Mouse (Mus musculus): ENCODE measurements around the gene Fasn. TPM values are rescaled to one million over a fixed set of nuclear protein-coding genes. Genes with fewer than 3 reads are reported as not detected.
"Not testable (repeated sequence)": the region's sequence is repeated elsewhere in the genome, so short reads cannot be mapped to it uniquely, and the experiment has no call there.

Gene Fasn
- polyA plus RNA-seq, 1 experiment from 2014 or later: 107 TPM

DNA sequence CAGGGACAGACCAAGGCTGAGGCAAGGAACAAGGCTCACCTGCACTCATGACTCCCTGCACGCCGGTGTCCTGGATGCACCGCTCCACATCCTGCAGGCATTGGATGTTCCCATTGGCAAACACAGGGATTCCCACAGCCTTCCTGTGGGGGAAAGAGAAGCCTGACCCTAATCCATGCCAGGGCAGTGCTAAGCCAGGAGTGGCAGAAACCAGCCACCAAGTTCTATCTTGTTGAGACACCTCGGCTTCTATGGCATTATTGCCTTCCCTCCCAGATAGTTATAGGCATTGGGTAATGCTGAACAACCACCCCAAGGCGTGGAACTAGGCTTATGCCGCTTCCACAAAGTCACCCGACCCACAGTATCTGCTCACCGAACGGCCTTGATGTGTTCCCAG lies 31.7 kb downstream of the Fasn start:
- Histone ChIP-seq H3K36me3 (ENCODE audit: control insufficient read depth, insufficient read depth, low read length) (peaks cover 45% of the 10 kb centered on the region), H3K9ac (replicated peaks; ENCODE audit: low read depth, low read length) (no peak overlapping the region)

DNA sequence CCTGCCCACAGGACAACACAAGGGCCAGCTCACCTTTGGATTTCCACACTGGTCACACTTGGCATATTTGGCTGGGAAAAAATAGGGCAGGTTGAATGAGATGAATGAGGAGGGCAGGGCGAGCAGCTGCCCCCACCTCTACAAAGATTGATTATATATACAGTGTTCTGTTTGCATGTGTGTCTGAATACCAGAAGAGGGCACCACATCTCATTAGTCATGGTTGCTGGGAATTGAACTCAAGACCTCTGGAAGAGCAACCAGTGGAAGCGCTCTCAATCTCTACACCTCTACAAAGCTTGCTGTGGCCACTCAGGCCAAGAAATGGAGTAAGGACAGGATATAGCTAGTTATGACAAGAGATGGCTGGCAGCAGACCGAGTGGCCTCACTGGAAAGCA lies 34.5 kb downstream of the Fasn start:
- Histone ChIP-seq H3K4me1 (ENCODE audit: control insufficient read depth, insufficient read depth, low read length) (peaks cover 9% of the 10 kb centered on the region; the same call in 1 of the 2 replicates), H3K27ac (ENCODE audit: low read depth, low read length) (no peak overlapping the region), H3K36me3 (ENCODE audit: control insufficient read depth, insufficient read depth, low read length) (peaks cover 52% of the 10 kb centered on the region), H3K9me3 (ENCODE audit: control insufficient read depth, low read length) (no peaks in the 10 kb centered on the region), H3K9ac (replicated peaks; ENCODE audit: low read depth, low read length) (no peak overlapping the region), H3K27me3 (ENCODE audit: control insufficient read depth, insufficient read depth, low read length) (no peaks in the 10 kb centered on the region), H3K4me3 (ENCODE audit: low read depth, low read length) (no peak overlapping the region), H3K4me2 (ENCODE audit: low read depth, low read length) (no peak overlapping the region)
- ATAC-seq (ENCODE audit: low read depth): no peak
- 95% methylated on average over 3 of the region's 3 CpGs for WGBS

More for the DNA sequence above, 31.7 kb downstream of the Fasn start:
- Histone ChIP-seq H3K9me3 (ENCODE audit: control insufficient read depth, low read length) (no peaks in the 10 kb centered on the region), H3K4me3 (ENCODE audit: low read depth, low read length) (no peak overlapping the region), H3K4me1 (ENCODE audit: control insufficient read depth, insufficient read depth, low read length) (peaks cover 7% of the 10 kb centered on the region), H3K27ac (ENCODE audit: low read depth, low read length) (no peak overlapping the region), H3K4me2 (ENCODE audit: low read depth, low read length) (no peak overlapping the region), H3K27me3 (ENCODE audit: control insufficient read depth, insufficient read depth, low read length) (no peaks in the 10 kb centered on the region)
- WGBS: 96% methylated on average over 9 of the region's 9 CpGs
- no peak for ATAC-seq (ENCODE audit: low read depth)

DNA sequence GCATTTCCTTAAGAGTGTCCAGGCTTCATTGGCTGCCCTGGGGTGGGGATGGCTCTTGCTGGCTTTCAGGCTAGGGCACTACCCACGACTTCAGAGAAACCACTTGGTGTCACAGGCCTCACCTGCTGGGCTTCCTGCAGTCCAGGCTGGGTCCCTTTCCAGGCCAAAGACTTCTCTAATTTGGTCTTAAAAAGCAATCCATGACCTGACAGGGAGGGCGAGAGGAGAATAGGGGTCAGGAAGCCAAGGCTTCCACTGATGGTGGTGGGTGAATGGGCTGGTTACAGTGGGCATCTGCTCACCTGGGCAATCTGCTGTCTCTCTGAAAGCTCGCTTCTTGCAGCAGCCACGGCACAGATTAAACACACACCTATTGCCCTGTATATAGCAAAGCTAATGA lies 35.0 kb downstream of the Fasn start:
- Histone ChIP-seq H3K4me2 (ENCODE audit: low read depth, low read length) (no peak overlapping the region), H3K36me3 (ENCODE audit: control insufficient read depth, insufficient read depth, low read length) (peaks cover 52% of the 10 kb centered on the region), H3K27ac (ENCODE audit: low read depth, low read length) (no peak overlapping the region), H3K4me1 (ENCODE audit: control insufficient read depth, insufficient read depth, low read length) (peaks cover 10% of the 10 kb centered on the region; the same call in 1 of the 2 replicates), H3K9me3 (ENCODE audit: control insufficient read depth, low read length) (no peaks in the 10 kb centered on the region), H3K27me3 (ENCODE audit: control insufficient read depth, insufficient read depth, low read length) (no peaks in the 10 kb centered on the region), H3K4me3 (ENCODE audit: low read depth, low read length) (no peak overlapping the region), H3K9ac (replicated peaks; ENCODE audit: low read depth, low read length) (no peak overlapping the region)
- no peak for ATAC-seq (ENCODE audit: low read depth)
- WGBS: 89% methylated on average over 4 of the region's 4 CpGs

DNA sequence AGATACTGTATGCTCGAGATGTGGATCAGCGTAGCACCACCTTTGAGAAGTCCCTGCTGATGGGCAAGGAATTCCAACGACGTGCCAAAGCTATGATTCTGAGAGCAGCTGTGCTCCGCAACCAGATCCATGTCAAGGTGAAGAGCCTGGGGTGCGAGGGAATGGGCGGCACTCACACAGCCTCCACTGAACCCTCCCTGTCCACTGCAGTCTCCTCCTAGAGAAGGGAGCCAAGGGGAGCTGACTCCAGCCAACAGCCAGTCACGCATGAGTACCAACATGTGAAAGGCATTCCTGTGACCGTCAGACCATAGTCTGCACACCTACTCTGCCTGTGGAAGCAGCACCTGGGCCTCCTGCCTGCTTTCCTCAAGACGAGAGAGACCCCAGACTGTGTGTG lies 35.9 kb downstream of the Fasn start:
- not testable (repeated sequence) for H3K9me3 ChIP-seq (ENCODE audit: control insufficient read depth, low read length); H3K4me2 ChIP-seq (ENCODE audit: low read depth, low read length); H3K4me3 ChIP-seq (ENCODE audit: low read depth, low read length); H3K27ac ChIP-seq (ENCODE audit: low read depth, low read length); H3K27me3 ChIP-seq (ENCODE audit: control insufficient read depth, insufficient read depth, low read length); ATAC-seq (ENCODE audit: low read depth); H3K9ac ChIP-seq (replicated peaks; ENCODE audit: low read depth, low read length)
- H3K36me3 ChIP-seq (ENCODE audit: control insufficient read depth, insufficient read depth, low read length): peaks cover 52% of the 10 kb centered on the region
- H3K4me1 ChIP-seq (ENCODE audit: control insufficient read depth, insufficient read depth, low read length): peaks cover 10% of the 10 kb centered on the region; the same call in 1 of the 2 replicates
- WGBS: 95% methylated on average over 9 of the region's 10 CpGs

DNA sequence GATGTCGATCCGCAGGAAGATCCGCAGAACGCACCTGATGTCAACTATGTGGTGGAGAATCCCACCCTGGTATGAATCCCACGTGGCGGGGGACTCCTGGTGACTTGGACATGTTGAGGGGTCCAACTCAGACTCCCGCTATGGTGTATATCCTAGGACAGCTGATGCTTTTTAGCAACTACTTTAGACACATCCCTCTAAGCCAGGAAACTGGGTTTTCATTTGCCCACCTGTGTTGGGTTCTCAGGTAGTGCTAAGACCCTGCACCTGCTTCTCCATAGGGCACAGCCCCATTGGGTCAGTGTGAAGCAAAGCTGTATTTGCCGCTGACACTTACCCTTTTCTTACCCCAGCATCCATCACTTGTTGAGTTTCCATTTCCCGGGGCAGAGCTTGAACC lies 39.2 kb downstream of the Fasn start:
- WGBS: 38% methylated on average over 9 of the region's 9 CpGs
- no peaks in the 10 kb centered on the region for H3K27me3 ChIP-seq (ENCODE audit: control insufficient read depth, insufficient read depth, low read length)
- peaks cover 27% of the 10 kb centered on the region for H3K36me3 ChIP-seq (ENCODE audit: control insufficient read depth, insufficient read depth, low read length)
- ATAC-seq (ENCODE audit: low read depth): no peak
- peaks cover 19% of the 10 kb centered on the region for H3K4me1 ChIP-seq (ENCODE audit: control insufficient read depth, insufficient read depth, low read length)
- H3K4me2 ChIP-seq (ENCODE audit: low read depth, low read length): peak overlapping the region; percentile 95
- no peak overlapping the region for H3K27ac ChIP-seq (ENCODE audit: low read depth, low read length)
- H3K9ac ChIP-seq (replicated peaks; ENCODE audit: low read depth, low read length): peak overlapping the region; percentile 88
- H3K9me3 ChIP-seq (ENCODE audit: control insufficient read depth, low read length): no peaks in the 10 kb centered on the region
- H3K4me3 ChIP-seq (ENCODE audit: low read depth, low read length): peak overlapping the region; percentile 96

DNA sequence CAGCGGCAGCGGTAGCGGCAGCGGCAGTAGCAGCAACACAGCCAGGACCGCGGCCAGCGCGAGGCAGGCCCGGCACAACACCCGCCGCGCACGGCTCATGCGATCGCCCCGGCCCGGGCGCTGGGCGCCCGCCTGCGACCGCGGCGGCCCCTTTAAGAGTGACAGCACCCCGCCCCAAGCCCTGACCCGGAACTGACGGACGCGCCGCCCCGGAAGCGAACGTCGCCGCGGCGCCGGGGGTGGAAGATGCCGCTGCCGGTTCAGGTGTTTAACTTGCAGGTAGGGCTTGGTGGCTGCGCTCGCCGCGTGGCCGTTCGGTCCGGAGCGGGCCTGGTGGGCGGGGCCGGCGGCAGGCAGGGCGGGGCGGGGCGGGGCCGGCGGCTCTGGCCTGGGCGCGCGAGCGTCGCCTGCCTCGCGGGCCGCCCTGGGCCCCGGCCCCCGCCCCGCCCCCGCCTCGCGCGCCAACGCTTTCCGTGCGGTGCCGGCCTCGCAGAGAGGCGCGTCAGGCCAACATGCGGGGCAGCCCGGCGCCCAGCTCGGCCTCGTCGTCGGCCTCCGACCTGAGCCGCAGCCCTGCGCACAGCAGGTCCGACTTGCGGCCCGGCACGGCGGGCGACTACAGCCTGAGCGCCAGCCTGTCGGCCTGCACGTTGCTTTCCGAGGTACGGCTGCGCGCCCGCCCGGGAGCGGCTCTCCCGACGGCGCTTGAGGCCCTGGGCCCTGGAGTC lies 40.1 kb downstream of the Fasn start, which contains the start of the genes Rfng and Gps1:
Rfng (minus strand) TSS at position 144 of the 728 bp plus-strand sequence.
Gps1 (plus strand) TSS at position 209 of the 728 bp plus-strand sequence.
- Histone ChIP-seq H3K4me3 (ENCODE audit: low read depth, low read length) (peak within 1 kb of the TSS; percentile 96), H3K9ac (replicated peaks; ENCODE audit: low read depth, low read length) (peak within 1 kb of the TSS; percentile 88), H3K36me3 (ENCODE audit: control insufficient read depth, insufficient read depth, low read length) (peaks cover 20% of the 10 kb centered on the region; the same call in 1 of the 2 replicates), H3K4me2 (ENCODE audit: low read depth, low read length) (peak within 1 kb of the TSS; percentile 95), H3K27ac (ENCODE audit: low read depth, low read length) (peak within 1 kb of the TSS; percentile 84), H3K4me1 (ENCODE audit: control insufficient read depth, insufficient read depth, low read length) (peaks cover 19% of the 10 kb centered on the region), H3K9me3 (ENCODE audit: control insufficient read depth, low read length) (no peaks in the 10 kb centered on the region), H3K27me3 (ENCODE audit: control insufficient read depth, insufficient read depth, low read length) (no peaks in the 10 kb centered on the region)
- ATAC-seq (ENCODE audit: low read depth): peak; percentile 88
- WGBS: under 1% methylated on average over 81 of the region's 107 CpGs

DNA sequence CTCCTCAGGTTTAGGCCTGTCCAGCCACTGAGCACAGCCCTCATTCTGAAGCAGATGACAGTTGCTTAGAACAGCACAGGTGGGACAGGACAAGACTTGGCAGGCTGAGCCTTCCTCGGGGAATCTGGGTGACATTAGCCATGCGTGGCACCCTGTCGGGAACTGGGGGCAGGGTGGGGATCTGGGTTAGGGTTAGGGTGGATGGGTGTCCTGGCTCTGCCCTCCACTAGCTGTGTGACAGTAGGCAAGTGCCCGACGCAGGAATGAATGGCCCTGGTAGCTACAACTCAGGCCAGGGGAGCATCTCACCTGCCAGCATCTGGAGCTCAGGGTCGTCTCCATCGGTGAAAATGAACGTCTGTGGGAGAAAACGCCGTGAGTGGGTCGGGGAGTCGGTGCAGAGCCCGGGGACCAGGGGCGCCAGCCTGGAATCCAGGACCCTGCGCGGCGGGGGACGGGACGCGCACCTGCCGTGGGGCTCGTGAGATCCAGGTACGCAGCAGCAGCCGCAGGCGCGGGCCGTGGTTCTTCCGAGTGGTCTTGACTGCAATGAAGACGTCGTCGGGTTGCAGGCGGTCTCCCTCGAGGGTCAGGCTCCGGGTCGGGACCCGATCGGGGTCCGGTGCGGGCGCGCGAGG lies 40.8 kb downstream of the Fasn start:
- no peaks in the 10 kb centered on the region for H3K9me3 ChIP-seq (ENCODE audit: control insufficient read depth, low read length)
- H3K4me2 ChIP-seq (ENCODE audit: low read depth, low read length): peak overlapping the region; percentile 93
- peak overlapping the region; percentile 96 for H3K4me3 ChIP-seq (ENCODE audit: low read depth, low read length)
- no peaks in the 10 kb centered on the region for H3K27me3 ChIP-seq (ENCODE audit: control insufficient read depth, insufficient read depth, low read length)
- peak overlapping the region; percentile 84 for H3K27ac ChIP-seq (ENCODE audit: low read depth, low read length)
- H3K36me3 ChIP-seq (ENCODE audit: control insufficient read depth, insufficient read depth, low read length): peaks cover 17% of the 10 kb centered on the region; the same call in 1 of the 2 replicates
- WGBS: 2% methylated on average over 37 of the region's 42 CpGs
- H3K4me1 ChIP-seq (ENCODE audit: control insufficient read depth, insufficient read depth, low read length): peaks cover 19% of the 10 kb centered on the region
- H3K9ac ChIP-seq (replicated peaks; ENCODE audit: low read depth, low read length): peak overlapping the region; percentile 88
- peak; percentile 49; the same call in 1 of the 2 replicates for ATAC-seq (ENCODE audit: low read depth)

DNA sequence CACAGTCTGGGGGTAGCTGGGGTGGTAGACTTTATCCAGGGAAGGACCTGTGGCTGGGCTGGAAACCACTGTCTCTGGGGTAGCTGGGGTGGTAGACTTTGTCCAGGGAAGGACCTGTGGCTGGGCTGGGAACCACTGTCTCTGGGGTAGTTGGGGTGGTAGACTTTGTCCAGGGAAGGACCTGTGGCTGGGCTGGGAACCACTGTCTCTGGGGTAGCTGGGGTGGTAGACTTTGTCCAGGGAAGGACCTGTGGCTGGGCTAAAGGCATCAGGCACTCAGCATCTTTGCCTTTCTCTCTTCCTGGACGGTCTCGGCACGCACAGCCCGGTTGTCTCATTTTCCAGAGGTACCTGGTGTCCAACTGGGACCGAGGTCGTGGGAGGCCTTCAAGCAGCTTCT lies 43.0 kb downstream of the Fasn start:
- not testable (repeated sequence) for H3K4me2 ChIP-seq (ENCODE audit: low read depth, low read length); H3K9me3 ChIP-seq (ENCODE audit: control insufficient read depth, low read length); H3K27me3 ChIP-seq (ENCODE audit: control insufficient read depth, insufficient read depth, low read length); H3K4me3 ChIP-seq (ENCODE audit: low read depth, low read length); H3K9ac ChIP-seq (replicated peaks; ENCODE audit: low read depth, low read length); ATAC-seq (ENCODE audit: low read depth); H3K36me3 ChIP-seq (ENCODE audit: control insufficient read depth, insufficient read depth, low read length); H3K27ac ChIP-seq (ENCODE audit: low read depth, low read length)
- WGBS: 97% methylated on average over 6 of the region's 6 CpGs
- H3K4me1 ChIP-seq (ENCODE audit: control insufficient read depth, insufficient read depth, low read length): peaks cover 19% of the 10 kb centered on the region

DNA sequence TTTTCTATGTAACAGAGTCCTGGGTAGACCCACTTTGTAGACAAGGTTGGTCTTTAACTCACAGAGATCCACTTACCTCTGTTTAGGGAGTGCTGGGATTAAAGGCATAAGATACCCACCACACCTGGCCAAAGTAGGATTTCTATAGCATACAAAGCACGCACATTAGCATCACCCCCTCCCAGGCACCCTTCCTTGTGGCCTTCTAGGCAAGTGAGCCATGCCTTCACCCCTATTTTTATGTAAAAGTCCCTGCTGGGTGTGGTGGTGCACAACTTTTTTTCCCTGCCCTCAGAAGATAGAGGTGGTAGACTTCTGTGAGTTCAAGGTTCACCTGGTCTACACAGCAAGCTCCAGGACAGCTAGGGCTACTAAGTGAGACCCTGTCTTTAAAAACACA lies 44.5 kb downstream of the Fasn start:
- Histone ChIP-seq H3K4me1 (ENCODE audit: control insufficient read depth, insufficient read depth, low read length) (peaks cover 11% of the 10 kb centered on the region), H3K4me3 (ENCODE audit: low read depth, low read length) (no peak overlapping the region), H3K36me3 (ENCODE audit: control insufficient read depth, insufficient read depth, low read length) (peaks cover 5% of the 10 kb centered on the region; the same call in 1 of the 2 replicates), H3K9ac (replicated peaks; ENCODE audit: low read depth, low read length) (no peak overlapping the region), H3K4me2 (ENCODE audit: low read depth, low read length) (no peak overlapping the region), H3K27ac (ENCODE audit: low read depth, low read length) (no peak overlapping the region), H3K9me3 (ENCODE audit: control insufficient read depth, low read length) (no peaks in the 10 kb centered on the region), H3K27me3 (ENCODE audit: control insufficient read depth, insufficient read depth, low read length) (no peaks in the 10 kb centered on the region)
- WGBS: 88% methylated on average over 1 of the region's 1 CpGs
- no peak for ATAC-seq (ENCODE audit: low read depth)

Data from neural tube, embryonic 14.5 days (tissue).